Mouse (Mus musculus) B cell, adult 67 days (primary cell): ENCODE results near the gene Syt3. TPM values are rescaled to one million over a fixed set of nuclear protein-coding genes. Genes with fewer than 3 reads are reported as not detected.

Experiments used
- total RNA-seq, 2 experiments: library from RNA; stranded (reverse); gene quantifications; 4 replicates each; pipeline ENCODE4 v1.2.4; 2023

Gene Syt3
- total RNA-seq = not detected

DNA sequence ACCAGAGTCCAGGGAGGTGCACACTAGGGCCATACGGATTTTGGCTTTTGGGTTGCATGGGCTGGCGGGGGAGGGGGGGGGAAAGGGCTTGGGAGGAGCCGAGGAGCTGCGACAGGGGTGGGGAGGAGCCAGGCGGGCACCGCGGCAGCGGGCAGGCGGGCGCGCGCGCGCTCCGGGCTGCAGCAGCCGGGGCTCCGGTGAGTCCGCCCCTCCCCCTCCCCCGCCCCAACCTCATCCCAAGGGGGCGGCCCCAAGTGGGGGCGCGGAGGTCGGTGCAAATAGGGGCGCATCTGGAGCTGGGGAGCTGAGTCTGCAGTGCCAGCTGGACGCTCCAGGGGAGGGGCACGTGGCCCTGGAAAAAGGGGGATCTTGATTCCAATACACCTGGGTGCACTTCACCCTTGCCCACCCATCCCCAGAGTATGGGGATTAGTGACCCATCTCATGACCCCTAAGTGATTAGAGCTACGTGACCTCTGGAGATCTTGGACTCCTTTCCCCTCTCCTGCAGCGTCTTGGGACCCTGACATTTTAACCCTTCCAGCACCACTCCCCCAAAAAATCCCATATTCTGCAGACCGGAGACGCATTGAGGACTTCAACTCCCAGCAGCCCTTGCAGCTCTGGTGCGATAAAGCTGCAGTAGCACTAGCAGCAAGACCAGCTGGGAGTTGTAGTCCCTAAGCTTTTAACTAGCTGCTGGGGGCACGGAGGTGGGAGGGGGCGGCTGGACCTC, at the start of gene Syt3:
Syt3 (plus strand) TSS at position 123 of the 736 bp plus-strand sequence.

DNA sequence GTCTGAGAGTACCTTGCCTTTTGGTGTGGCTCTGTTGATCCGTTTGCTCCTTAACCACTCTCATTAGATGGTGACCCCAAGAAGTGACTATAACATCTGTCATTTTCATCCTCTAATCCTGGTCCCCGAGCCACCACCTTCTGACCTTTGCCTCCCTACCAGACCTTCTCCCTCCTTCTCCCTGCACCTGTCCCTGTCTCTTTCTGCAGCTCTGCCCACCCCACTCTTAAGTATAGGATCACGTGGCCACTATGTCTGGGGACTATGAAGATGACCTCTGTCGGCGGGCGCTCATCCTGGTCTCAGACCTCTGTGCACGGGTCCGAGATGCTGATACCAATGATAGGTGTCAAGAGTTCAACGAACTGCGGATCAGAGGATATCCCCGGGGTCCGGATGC, 1.8 kb downstream of the Syt3 start, which contains the start of gene 1700008O03Rik:
1700008O03Rik (minus strand) TSS at position 101 of the 400 bp plus-strand sequence.

DNA sequence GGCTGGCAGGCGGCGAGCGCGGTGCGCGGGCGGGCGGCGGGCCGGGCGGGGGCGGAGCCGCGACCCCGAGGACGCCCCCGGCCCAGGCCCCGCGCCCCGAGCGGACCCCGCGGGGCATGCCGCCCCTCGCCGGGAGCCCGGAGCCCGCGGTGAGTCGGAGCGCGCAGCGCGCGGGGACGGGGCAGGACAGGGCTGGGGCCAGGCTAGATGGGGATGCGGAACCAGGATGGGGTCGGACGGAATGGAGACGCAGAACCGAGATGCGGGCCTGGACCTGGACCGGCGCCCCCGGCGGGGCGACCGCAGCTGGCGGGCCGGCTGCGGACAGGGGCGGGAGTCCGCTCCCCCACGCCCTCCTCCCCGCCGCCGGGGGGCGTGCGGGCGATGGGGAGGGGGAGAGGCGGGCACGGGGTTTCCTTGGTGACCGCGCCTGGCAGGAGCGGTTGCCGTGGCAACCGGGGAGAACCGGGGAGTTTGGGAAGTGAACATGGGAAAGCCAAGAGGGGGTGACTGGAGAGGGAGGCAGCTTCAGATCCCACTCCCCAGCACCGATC, 45.1 kb downstream of the Syt3 start, which contains the start of gene Lrrc4b:
Lrrc4b (plus strand) TSS at position 51 of the 554 bp plus-strand sequence.

Other genes with a start within 250 kb of the Syt3 start
- gene Klk1b16, start 247.3 kb upstream of the Syt3 start, total RNA-seq = not detected
- not detected for gene Klk1b24, start 195.9 kb upstream of the Syt3 start, total RNA-seq
- not detected for gene Klk1b3, start 185.9 kb upstream of the Syt3 start, total RNA-seq
- gene Klk1b4, start 176.7 kb upstream of the Syt3 start, total RNA-seq = not detected
- not detected for gene Klk1b5, start 168.2 kb upstream of the Syt3 start, total RNA-seq
- not detected for gene Klk1, start 158.7 kb upstream of the Syt3 start, total RNA-seq
- gene Gm36864, start 147.9 kb upstream of the Syt3 start, total RNA-seq = not detected
- 1 to 10 TPM; 1.8 to 2.2 TPM for gene 1700028J19Rik, start 137.4 kb upstream of the Syt3 start, total RNA-seq
- gene 2410002F23Rik, start 137.4 kb upstream of the Syt3 start, total RNA-seq = 100 to 1,000 TPM; 154 to 171 TPM
- gene Acp4, start 126.7 kb upstream of the Syt3 start, total RNA-seq = not detected
- gene Gm15517, start 122.7 kb upstream of the Syt3 start, total RNA-seq = not detected
- gene Clec11a, start 77.2 kb upstream of the Syt3 start, total RNA-seq = 1 to 10 TPM; 1.2 to 1.7 TPM
- gene Shank1, start 73.8 kb upstream of the Syt3 start, total RNA-seq = 10 to 100 TPM; 38.5 to 52.4 TPM
- 1 to 10 TPM in 1 of 2 experiments, not detected in 1; 1.1 TPM for gene 1700008O03Rik, start 1.7 kb downstream of the Syt3 start, total RNA-seq
- not detected for gene Lrrc4b, start 44.9 kb downstream of the Syt3 start, total RNA-seq
- not detected for gene Aspdh, start 81.3 kb downstream of the Syt3 start, total RNA-seq
- gene Josd2, start 83.9 kb downstream of the Syt3 start, total RNA-seq = 10 to 100 TPM; 57.1 to 67.4 TPM
- gene Emc10, start 112.4 kb downstream of the Syt3 start, total RNA-seq = 10 to 100 TPM; 76.4 to 79.9 TPM
- 10 to 100 TPM; 12.0 to 15.5 TPM for gene Fam71e1, start 112.5 kb downstream of the Syt3 start, total RNA-seq
- gene Mybpc2, start 140.6 kb downstream of the Syt3 start, total RNA-seq = 10 to 100 TPM; 15.7 to 18.1 TPM
- gene Spib, start 148.0 kb downstream of the Syt3 start, total RNA-seq = 100 to 1,000 TPM; 478 to 556 TPM
- 100 to 1,000 TPM; 150 to 178 TPM for gene Pold1, start 164.7 kb downstream of the Syt3 start, total RNA-seq
- gene Nr1h2, start 169.8 kb downstream of the Syt3 start, total RNA-seq = 100 to 1,000 TPM; 388 to 398 TPM
- 100 to 1,000 TPM; 537 to 600 TPM for gene Napsa, start 188.3 kb downstream of the Syt3 start, total RNA-seq
- 10 to 100 TPM; 19.1 to 21.0 TPM for gene Kcnc3, start 206.6 kb downstream of the Syt3 start, total RNA-seq